Mouse (Mus musculus) CH12.LX (cell line): ENCODE measurements around the gene Lcat.

ENCODE experiments used
- CHD1 ChIP-seq: IDR thresholded peaks from 2 replicates; pipeline ENCODE4 v1.6.1; 2012; ENCODE audit warnings: low read depth, low read length, improper control_type of control experiment, inconsistent platforms
- CTCF ChIP-seq, 2 experiments: IDR thresholded peaks in 1 of 2; conservative IDR thresholded peaks in 1 of 2; 2 replicates each; pipeline ENCODE4 v1.5.1; 2011 to 2012; ENCODE audit warnings: low read depth in 2 of 2, low read length in 2 of 2, improper control_type of control experiment in 1 of 2, inconsistent platforms in 1 of 2, mild to moderate bottlenecking in 1 of 2, moderate library complexity in 1 of 2
- E2F4 ChIP-seq: IDR thresholded peaks from 2 replicates; pipeline ENCODE4 v1.6.1; 2011; ENCODE audit warnings: low read depth, low read length, improper control_type of control experiment; ENCODE audit not compliant: insufficient replicate concordance
- ELF1 ChIP-seq: IDR thresholded peaks from 2 replicates; pipeline ENCODE4 v1.6.1; 2014; ENCODE audit warnings: low read depth, mild to moderate bottlenecking, inconsistent platforms, low read length, improper control_type of control experiment
- MAFK ChIP-seq: IDR thresholded peaks from 2 replicates; pipeline ENCODE4 v1.6.1; 2011; ENCODE audit warnings: low read length, improper control_type of control experiment; ENCODE audit not compliant: insufficient replicate concordance
- POLR2A ChIP-seq: IDR thresholded peaks from 2 replicates; pipeline ENCODE4 v1.6.1; 2011; ENCODE audit warnings: low read depth, mild to moderate bottlenecking, improper control_type of control experiment, low read length
- USF1 ChIP-seq: IDR thresholded peaks from 2 replicates; pipeline ENCODE4 v1.6.1; 2014; ENCODE audit warnings: low read depth, mild to moderate bottlenecking, inconsistent platforms, low read length, improper control_type of control experiment

GRCm38 (mm10) chr8:105919390-105919789, 23.8 kb downstream of the Lcat start:
- no peak for TF ChIP-seq ELF1
- no peak for TF ChIP-seq CTCF (conservative IDR thresholded peaks at IDR 0.05 in 1 of 2, IDR thresholded peaks at IDR 0.05 in 1 of 2; ENCODE audit: low read depth in 2 of 2, low read length in 2 of 2)
- no peak for TF ChIP-seq POLR2A
- no peak for TF ChIP-seq USF1
- no peak for TF ChIP-seq CHD1
- TF ChIP-seq MAFK = no peak
- no peak for TF ChIP-seq E2F4
